Mouse (Mus musculus) G1E (cell line): ENCODE results near the gene Psmb5.

ENCODE experiments used
- CTCF ChIP-seq: IDR thresholded peaks from 2 replicates; pipeline ENCODE4 v1.5.1; 2012; ENCODE audit warnings: low read depth, low read length, inconsistent platforms, mixed read lengths
- POLR2AphosphoS5 ChIP-seq: IDR thresholded peaks from 2 replicates; pipeline ENCODE4 v1.6.1; 2012; ENCODE audit warnings: low read depth, low read length, inconsistent platforms; ENCODE audit not compliant: insufficient replicate concordance
- TAL1 ChIP-seq: conservative IDR thresholded peaks from 2 replicates; pipeline ENCODE4 v1.6.1; 2012; ENCODE audit warnings: low read depth, low read length, inconsistent platforms, mixed read lengths

DNA sequence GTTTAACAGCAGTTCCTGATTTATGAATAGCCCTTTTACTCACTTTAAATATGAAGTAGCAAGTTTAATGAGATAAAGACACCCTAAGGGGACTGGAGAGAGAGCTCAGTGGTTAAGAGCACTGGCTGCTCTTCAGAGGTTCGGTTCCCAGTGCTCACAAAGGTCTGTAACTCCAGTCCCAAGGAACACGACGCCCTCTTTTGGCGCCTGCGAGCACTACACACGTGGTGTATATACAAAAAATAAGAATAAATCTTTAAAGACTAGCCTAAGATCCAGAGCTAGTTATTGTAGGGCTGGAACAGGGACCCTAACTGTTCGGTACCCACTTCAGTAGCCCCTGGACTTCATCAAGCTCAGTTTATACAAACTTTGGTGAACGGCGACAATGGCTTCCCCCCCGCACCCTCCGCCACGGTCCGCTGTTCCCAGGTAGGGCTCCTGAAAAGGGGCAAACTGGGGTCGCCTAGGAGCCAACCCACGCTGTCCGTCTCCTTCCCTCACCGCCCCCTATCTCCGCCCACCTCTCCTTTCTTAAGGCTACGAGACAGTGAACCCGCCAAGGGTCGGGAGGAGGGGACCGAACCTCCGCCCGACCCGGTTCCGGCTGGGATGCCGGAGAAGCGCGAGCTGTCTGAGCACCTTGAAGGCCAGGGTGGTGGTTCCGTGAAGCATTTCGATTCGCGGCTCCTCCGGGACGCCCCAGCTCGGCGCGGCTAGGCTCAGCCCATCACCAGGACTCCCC, 498 bp downstream of the Psmb5 start:
- no peak for TF ChIP-seq CTCF
- no peak for TF ChIP-seq POLR2AphosphoS5
- no peak for TF ChIP-seq TAL1
